Mouse (Mus musculus) lung, adult 18-20 months (tissue): ENCODE results near the gene Ift20.
A peak's percentile ranks its signal among the peaks of the same experiment; 100 is the strongest.

ENCODE experiments used
- DNase-seq, 2 experiments: peaks; one replicate each; pipeline ENCODE4 v3.0.0; 2022; ENCODE audit warnings: mixed read lengths in 2 of 2

Gene Ift20

GRCm38 (mm10) chr11:78536080-78536689 lies at the start of gene Ift20, which contains the start of gene Tnfaip1:
Gene Ift20, plus strand, starts transcription at chr11:78536361.
Gene Tnfaip1, minus strand, starts transcription at chr11:78536332.
- peak; percentile 99 to 100 for DNase-seq

DNA sequence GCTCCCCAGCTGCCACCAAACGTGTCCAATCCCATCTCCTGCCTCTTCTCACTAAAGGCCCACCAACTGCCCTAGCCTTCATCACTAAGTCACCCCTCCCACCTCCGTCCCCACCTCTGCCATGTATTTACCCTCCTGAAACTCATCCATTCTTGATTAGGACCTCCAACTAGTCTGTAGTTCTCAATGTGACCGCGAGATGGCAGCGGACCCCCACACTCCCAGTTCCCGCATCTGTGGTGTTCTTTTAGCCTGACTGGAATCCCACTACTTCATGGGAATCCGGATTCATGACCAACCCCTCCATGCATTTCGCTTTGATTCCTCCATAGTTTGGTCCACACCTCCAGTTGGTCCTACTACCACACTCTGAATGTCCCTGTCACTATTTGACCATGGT lies 48.0 kb upstream of the Ift20 start:
- DNase-seq, result peak; percentile 60 to 67

DNA sequence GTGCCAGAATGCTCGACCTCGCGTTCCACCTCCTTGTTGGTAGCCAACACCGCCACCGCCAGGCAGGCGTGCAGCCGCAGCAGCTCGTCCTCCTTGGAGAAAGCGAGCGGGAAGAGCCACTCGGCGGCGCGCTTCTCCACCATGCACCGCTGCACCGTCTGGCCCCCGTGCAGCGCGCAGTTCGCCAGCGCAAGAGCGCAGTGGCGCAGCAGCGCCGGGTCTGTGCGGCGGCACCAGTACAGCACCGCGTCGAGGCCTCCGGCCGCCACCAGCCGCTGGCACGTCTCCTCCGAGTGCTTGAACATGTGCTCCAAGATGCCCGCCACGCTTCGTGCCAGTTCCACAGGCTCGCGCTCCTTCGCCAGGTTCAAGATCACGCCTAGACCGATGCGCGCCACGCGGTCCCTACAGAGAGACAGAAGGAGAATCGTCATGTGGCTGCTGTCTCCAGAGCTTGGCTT lies 45.4 kb upstream of the Ift20 start:
- DNase-seq, result no peak

GRCm38 (mm10) chr11:78495904-78496303 lies 40.3 kb upstream of the Ift20 start:
- DNase-seq, result peak in 1 of 2 experiments; percentile 11

GRCm38 (mm10) chr11:78497071-78497541 lies 39.1 kb upstream of the Ift20 start:
- DNase-seq, result no peak

DNA sequence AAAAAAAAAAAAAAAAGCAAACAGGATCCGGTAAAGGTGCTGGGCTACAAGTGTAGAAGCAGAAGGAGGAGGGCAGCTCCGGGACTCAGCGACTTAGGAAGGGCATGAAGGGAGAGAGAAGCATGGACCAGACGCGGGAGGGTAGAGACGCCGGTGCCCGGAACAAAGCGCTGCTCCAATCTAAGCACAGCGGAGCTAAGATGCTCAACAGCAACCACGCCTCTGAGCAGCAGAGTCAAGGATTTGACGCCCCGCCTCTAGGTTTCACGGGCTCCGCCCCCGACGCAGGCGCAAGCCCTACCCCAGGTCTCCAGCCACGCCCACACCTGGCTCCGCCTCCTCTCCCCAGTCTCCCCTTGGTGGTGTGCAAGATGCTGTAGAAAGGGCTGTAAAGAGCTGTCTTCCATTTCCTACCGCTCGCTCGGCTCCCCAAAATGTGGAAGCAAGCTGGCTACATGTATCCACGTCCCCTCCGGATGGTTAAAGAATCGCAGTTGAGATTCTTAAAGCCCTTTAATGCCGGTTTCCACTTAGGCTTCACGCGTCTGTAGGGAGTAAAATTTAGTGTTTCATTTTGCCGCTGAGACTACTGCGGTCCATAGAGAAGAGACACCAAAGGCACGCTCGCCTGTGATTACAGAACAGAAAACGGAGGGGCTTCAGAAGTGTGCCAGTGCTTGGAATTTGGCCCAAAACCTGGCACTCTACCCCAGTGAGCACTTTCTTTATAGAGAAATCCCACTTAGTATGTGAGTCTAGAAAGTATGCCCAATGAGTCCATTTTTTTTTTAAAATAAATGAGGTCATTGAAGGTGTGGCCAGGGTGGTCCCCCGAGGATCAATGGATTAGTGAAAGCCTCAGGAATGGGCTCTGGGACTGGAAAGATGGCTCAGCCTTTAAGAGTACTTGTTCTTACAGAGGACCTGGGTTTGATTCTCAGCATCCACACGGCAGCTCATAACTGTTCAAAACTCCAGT lies 38.3 kb upstream of the Ift20 start, which contains the start of gene Sarm1:
Sarm1 (minus strand) TSS at position 211 of the 979 bp plus-strand sequence.
- peak; percentile 95 for DNase-seq

DNA sequence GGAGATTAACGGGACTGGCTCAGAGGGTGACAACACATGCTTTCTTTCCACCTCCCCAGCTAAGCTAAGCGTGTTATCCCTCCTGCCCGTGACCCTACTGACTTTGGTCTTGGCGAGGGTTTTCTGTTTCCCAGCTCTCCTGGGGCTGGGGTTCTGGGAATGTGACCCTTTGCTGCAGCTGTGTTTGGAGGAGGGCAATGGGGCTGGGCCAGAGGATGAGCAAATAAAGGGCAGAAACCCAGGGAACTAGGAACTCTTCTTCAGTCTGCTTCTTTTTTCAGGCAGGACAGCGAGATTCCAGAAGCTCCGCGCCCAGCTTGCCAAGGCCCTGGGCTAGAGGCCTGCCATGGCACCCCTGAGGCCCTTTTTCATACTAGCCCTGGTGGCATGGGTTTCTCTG lies 37.2 kb upstream of the Ift20 start, which contains the start of gene Vtn:
Vtn (plus strand) TSS at position 88 of the 400 bp plus-strand sequence.
- DNase-seq, result no peak

DNA sequence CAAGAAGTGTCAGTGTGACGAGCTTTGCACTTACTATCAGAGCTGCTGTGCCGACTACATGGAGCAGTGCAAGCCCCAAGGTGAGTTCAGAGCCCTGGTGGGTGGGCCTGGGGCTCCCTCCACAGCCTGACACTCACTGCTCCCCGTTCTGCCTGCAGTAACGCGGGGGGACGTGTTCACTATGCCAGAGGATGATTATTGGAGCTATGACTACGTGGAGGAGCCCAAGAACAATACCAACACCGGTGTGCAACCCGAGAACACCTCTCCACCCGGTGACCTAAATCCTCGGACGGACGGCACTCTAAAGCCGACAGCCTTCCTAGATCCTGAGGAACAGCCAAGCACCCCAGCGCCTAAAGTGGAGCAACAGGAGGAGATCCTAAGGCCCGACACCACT lies 36.6 kb upstream of the Ift20 start:
- DNase-seq, result no peak

GRCm38 (mm10) chr11:78500623-78501202 lies 35.4 kb upstream of the Ift20 start:
- no peak for DNase-seq

DNA sequence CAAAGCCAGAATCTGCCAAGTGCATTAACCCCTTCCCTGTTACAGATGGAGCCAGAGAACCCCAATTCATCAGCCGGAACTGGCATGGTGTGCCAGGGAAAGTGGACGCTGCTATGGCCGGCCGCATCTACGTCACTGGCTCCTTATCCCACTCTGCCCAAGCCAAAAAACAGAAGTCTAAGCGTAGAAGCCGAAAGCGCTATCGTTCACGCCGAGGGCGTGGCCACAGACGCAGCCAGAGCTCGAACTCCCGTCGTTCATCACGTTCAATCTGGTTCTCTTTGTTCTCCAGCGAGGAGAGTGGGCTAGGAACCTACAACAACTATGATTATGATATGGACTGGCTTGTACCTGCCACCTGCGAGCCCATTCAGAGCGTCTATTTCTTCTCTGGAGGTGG lies 34.6 kb upstream of the Ift20 start:
- no peak for DNase-seq

GRCm38 (mm10) chr11:78502909-78503650 lies 33.1 kb upstream of the Ift20 start, which contains the start of gene Sebox:
Gene Sebox, plus strand, starts transcription at chr11:78503447.
- no peak for DNase-seq

GRCm38 (mm10) chr11:78505430-78505829 lies 30.7 kb upstream of the Ift20 start:
- no peak for DNase-seq

GRCm38 (mm10) chr11:78509148-78509547 lies 27.0 kb upstream of the Ift20 start:
- DNase-seq, result no peak

GRCm38 (mm10) chr11:78512025-78512957 lies 23.9 kb upstream of the Ift20 start, which contains the start of the genes Tmem199 and Poldip2:
Gene Tmem199, minus strand, starts transcription at chr11:78512172.
Gene Poldip2, plus strand, starts transcription at chr11:78512193.
- DNase-seq, result peak; percentile 88 to 92

DNA sequence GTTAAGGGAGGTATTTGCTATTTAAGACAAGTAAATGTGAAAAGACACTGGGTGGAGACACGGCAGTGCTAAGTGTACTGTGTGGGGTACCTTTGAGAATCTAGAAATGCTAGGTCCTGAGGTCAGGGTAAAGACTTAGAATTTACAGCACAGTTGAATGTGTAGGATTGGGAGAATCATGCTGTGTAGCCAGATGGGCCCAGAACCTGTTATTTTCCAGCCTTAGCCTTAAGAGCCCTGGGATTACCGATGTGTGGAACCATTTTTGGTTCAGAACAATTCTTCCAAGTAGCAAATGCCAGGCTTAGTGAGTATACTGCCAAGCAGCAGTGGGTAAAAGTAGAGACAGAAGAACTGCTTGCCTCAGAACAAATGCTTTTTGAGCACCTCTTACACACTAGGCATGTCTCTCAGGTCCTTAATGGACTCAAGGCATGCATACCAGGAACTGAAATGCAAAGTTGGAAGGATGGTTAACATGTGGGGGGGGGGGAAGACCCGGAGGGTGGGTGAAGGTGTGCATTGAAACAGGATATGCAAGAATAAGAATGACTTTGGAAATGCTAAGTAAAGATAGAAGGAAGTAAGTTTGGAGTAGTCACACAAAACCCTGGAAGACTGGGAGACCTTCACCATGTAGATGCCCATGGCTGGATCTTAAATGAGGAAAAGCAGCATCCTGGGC lies 22.9 kb upstream of the Ift20 start:
- no peak for DNase-seq

DNA sequence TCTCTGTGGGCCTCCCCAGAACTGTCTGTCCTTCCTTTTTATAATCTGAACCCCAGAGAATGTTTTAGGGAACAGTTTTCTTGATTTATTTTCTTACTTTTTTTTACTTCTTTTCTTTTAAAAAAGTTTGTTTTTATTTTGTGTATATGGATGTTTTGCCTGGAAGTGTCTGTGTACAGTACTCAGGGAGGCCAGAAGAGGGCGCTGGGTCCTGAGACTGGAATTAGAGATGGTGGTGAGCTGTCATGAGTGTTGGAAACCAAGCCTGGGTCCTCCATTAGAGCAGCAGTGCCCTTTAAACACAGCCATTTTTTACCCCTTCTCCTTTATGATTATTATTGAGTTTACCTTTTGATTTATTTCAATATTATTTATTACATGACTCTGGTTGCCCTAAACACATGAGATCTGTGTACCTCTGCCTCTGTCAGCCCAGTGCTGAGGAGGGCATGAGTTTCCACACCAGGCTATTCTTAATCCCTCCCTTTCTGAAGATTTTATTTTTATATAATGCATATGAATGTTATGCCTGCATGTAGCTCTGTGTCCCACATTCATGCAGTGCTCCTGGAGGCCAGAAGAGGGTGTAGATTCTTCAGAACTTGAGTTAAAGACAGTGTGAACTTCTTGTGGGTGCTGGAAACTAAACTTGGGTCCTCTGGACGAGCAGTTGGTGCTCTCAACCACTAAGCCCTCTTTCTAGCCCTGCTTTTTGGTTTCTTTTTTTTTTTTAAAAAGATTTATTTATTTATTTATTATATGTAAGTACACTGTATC lies 20.4 kb upstream of the Ift20 start:
- no peak for DNase-seq

DNA sequence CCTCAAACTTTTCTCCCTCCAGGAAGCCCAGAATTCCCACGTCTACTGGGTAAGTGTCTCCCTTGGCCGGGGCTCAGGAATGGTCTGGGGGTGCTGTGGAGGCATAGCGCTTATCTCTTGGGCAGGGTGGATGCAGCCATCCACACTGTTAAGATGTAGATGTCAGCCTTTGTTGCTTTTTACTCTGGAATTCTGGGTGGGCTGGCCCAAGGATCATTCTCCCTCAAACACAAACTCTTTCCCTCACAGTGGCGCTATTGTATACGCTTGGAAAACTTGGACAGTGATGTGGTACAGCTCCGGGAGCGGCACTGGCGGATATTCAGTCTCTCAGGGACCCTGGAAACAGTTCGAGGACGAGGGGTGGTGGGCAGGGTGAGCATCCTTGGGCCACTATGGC lies 17.2 kb upstream of the Ift20 start:
- no peak for DNase-seq

GRCm38 (mm10) chr11:78521880-78522279 lies 14.3 kb upstream of the Ift20 start:
- DNase-seq, result no peak

DNA sequence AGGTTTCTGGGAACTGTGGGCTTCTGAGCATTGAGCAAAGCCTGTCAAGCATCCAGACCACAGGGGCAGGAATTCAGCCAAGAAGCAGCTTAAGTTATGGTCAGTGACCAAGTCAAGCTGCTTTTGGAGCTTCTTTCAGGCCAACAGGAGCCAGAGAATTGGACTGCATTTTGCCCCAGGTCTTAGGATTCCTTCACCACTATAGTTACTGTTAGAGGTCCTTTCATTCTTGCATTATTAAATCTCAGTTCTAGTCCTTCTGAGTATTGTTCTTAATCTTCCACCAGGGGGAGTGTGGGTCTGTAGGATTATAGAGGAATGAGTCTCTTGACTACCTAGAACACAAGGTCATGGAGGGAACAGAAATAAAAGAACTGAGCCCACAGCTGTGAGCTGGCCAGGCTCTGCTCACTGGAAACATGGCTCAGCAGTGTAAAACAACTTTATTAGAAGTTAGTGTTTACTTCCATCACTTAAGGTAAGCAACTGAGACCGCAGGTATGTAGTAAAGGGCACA lies 13.6 kb upstream of the Ift20 start:
- DNase-seq, result peak; percentile 44 to 51
